Mouse (Mus musculus) ES-CJ7 (cell line): Measurements from ENCODE around the gene Fyb.
A peak's percentile ranks its signal among the peaks of the same experiment; 100 is the strongest.

Experiments used
- DNase-seq: peaks from one replicate; pipeline ENCODE4 v3.0.0; 2011; ENCODE audit warnings: low read depth, low spot score

Fyb gene

DNA sequence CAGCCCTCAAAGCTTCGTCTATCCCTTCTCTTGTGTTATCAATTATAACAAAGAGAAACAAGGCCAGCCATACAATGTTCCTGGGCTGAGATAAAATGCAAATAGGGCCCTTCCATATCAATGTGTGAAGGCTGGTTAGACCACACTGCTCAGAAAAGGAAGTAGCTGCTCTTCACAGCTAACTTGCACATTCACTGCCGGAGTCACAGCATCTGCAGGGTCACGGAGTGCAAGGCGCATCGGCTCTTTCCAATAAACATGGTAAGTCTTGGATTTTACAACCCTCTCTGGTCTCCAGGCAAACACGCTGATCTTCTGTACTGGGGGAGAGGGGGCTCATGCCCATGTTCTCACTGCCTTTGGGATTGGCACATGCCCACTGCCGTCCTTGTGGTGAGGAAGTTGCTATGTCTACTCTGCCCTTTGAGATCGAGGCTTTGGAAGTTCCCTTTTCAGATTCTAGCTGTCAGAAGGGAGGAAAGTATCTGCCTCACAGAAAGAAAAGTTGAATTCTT lies at the start of gene Fyb:
Gene Fyb (plus strand): TSS at position 201 of the 515 bp plus-strand sequence.
- no peak for DNase-seq

GRCm38 (mm10) chr15:6483561-6483960 lies 39.1 kb upstream of the Fyb start:
- DNase-seq = peak; percentile 10

- DNase-seq = no peak
Measured at GRCm38 (mm10) chr15:6492386-6492785, 30.3 kb upstream of the Fyb start.

DNA sequence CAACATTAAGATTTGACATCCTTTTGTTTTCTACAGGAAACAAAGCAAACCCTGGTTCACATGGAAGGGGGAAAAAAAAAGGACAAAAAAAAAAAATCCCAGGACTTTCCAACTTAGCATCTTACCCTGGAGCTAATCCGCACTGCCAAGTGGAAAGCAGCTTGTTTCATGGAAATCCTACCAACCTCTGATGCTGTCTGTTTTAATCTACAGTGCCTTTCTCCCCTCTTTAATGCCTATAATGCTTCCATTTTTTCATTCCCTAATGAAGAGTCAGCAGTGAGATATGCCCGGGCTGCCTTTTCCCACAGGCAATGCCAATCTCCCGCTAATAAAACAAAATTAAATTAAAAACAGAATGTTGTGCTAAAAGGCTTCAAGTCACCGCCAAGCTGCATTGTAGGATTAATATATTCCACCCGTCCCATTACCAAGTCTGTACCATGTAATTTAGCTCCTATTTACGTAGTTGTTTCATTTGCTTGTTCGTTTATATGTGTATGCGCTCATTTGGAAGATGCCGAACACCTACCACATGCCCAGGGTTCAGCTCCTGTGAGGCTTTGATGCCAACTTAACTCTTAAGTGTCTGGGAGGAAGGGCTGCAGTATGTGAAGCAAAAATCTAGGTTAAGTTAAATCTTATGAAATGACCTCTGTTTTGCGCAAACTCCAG lies 24.1 kb upstream of the Fyb start:
- DNase-seq = no peak

DNA sequence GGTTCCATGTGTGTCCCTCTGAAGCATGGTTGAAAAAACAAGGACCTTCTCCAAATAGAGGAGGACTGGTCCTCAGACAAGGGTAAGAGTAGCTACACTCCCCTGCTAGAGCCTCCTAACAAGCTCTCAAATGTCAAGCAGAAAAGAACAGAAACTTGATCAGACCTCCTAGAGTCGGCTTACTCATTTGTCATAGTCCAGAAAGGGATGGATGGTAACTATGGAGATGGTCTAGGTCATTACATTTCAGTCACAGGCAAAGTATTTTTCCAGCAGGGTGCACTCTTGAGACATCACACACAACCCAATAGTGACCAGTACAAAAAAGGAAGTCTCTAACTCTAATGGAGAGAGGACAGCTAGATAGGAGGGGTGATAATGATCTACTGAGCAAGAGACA lies 21.9 kb upstream of the Fyb start:
- peak; percentile 3 for DNase-seq

DNA sequence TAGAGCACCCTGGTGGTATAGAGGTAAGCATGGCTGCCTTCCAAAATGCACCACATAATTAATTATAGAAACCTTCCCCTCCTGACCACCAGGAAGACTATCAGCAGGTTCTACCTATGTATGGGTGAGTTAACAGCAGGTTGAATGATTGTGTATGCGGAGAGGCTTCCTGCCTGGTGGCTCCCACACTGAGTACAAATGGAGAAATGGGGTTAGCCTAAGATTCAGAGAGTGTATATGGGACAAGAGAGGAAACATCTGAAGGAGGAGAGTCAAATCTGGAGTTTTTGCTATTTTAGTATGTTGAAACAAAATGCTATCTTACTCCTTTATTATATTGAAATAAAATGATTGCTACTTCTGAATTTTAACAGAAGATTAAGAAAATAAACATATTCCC lies 5.1 kb upstream of the Fyb start:
- DNase-seq = no peak

- DNase-seq = no peak
Measured at GRCm38 (mm10) chr15:6519417-6520255, 3.0 kb upstream of the Fyb start.

- no peak for DNase-seq
Measured at GRCm38 (mm10) chr15:6520505-6521155, 2.0 kb upstream of the Fyb start.

GRCm38 (mm10) chr15:6524801-6525200 lies 2.1 kb downstream of the Fyb start:
- DNase-seq = no peak

- no peak for DNase-seq
Measured at GRCm38 (mm10) chr15:6525386-6525785, 2.7 kb downstream of the Fyb start.

- no peak for DNase-seq
Measured at GRCm38 (mm10) chr15:6533858-6534343, 11.2 kb downstream of the Fyb start.

GRCm38 (mm10) chr15:6534592-6534991 lies 11.9 kb downstream of the Fyb start:
- DNase-seq = no peak

DNA sequence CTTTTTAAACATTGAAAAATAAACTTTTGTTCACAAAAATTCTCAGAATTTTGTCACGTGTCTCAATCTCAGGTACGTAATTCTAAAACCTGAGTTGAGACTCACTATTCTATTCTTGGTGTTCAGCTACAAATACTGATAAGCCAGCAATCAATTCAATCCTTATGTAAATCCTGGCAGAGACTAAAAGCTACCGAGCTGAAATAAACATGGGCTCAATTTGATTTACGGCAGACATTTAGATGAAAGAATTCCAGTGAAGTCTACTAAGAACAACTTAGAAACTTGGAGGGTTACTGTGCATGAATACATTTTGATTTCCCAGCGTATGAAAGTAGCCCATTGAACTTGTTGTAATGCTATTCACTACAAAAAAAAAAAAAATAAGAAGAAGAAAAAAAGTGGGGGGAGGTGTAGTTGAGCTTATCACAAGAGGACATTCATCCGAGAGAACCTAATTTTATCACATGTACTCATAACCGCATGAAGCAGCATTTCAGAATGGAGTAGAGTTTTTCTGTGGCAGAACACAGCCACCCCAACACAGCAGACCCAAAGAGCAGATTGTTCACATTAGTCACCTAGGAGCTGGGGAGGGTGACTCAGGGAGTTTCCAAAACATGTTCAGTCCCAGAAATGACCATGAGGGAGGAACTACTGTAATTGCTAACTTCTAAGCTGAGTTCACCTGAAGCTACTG lies 17.1 kb downstream of the Fyb start:
- no peak for DNase-seq

DNA sequence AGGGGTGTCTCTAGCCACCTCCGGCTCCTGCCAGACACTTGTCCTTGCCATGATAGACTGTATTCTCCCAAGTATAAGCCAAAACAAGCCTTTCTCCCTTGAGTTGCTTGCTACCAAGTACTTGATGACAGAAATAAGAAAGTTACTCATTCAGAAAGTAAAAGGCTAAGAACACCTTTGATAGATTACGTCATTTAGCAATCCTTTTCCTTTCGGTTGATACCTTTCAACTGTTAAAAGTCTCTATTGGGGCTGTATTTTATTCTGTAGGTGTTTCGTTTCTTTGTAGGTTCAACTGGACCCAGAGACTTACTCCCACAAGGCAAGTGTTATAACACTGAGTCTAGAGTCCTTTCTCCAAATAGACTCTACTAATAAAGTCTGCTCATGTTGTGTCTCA lies 26.3 kb downstream of the Fyb start:
- no peak for DNase-seq

DNA sequence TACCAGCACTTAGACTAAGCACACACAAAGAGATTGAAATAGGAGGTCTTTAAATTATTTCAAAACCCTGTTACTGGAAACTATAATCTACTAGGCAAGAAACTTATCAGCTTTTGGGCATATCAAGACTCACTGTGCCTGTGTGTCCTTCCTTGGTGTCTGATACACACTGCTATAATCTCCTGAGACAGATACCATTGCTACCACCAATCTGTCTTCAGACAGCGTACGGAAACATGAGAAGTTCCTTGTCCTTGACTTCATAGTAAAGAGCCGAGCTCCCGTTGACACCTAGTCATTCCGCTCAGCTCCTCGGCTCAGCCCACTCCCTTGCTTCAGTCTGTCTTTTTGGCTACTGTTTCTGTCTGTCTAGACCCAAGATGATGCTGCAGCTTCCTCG lies 29.2 kb downstream of the Fyb start:
- no peak for DNase-seq

DNA sequence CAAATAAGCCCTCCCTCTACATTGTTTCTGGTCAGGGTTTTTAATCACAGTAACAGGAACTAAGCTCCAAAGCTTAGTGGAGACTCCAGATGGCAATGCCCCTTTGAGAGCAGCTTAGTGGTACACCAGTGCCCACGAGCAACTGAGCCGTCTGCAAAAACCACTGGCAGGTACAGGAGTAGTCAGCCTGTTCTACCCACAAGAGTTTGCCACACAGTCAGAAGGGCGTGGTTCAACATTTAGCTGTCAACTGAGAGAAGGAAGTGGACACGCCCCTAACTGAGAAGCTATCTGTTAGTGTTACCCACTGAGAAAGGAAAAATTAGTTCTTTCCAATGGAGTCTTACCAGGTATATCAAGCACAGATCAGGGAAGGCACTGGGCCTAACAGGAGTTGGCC lies 32.1 kb downstream of the Fyb start:
- DNase-seq = no peak

DNA sequence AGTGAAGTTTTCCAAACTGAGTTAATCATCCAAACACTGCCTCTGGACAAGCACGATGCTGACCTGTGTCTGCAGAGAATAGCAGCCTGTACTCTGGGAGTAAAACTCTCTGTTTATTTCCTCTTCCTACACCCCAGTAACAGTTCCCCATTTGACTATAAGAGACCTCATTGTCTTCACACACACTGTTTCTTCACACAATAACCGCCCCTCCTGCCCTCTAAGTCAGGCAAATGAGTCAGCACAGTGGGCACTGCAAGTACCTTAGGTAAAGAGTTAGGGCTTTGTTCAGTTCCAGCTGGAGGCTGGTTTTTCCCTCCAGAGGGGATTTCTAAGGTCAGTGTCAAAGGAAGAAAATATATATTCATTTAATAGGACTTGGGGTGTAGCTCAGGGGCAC lies 32.9 kb downstream of the Fyb start:
- peak; percentile 15 for DNase-seq

- DNase-seq = no peak
Measured at GRCm38 (mm10) chr15:6556272-6556671, 33.6 kb downstream of the Fyb start.

- no peak for DNase-seq
Measured at GRCm38 (mm10) chr15:6556911-6557310, 34.3 kb downstream of the Fyb start.

DNA sequence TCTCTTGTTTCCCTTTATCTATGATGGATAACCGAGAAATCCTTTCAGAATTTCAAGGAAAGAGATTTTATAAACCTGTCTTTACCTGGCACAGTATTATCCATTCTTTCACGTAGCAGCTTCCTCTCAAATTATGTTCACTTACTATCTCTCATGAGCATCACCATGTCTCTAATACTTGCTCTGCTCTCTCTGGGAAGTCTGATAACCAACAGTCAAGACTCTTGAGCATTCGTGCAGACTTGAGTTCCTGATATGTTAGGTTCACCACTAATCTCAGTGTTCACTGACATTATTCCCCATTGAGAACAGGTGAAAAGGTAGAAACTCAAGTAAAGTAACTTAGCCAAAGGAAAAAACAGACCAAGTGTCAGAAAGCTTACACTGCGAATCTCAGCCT lies 34.9 kb downstream of the Fyb start:
- DNase-seq = no peak

- no peak for DNase-seq
Measured at GRCm38 (mm10) chr15:6559188-6559587, 36.5 kb downstream of the Fyb start.

GRCm38 (mm10) chr15:6560696-6561095 lies 38.0 kb downstream of the Fyb start:
- DNase-seq = no peak
